Mouse (Mus musculus) adrenal gland, postnatal 10 days (tissue): ENCODE measurements around the gene Plk5. TPM values are rescaled to one million over a fixed set of nuclear protein-coding genes. Genes with fewer than 3 reads are reported as not detected.
A peak's percentile ranks its signal among the peaks of the same experiment; 100 is the strongest.

ENCODE experiments used
- DNase-seq: peaks from one replicate; pipeline ENCODE4 v3.0.0; 2021; ENCODE audit warnings: mixed read lengths
- total RNA-seq, 2 experiments: library from RNA; stranded (reverse); gene quantifications; 2 replicates each; pipeline ENCODE4 v1.2.3; 2021

Gene Plk5
- total RNA-seq, 2 experiments from 2014 or later, result 0.12 TPM; not detected in 1

GRCm38 (mm10) chr10:80389185-80389708 is 33.0 kb downstream of the Plk5 start:
- no peak for DNase-seq

- DNase-seq, result no peak
Measured at GRCm38 (mm10) chr10:80390697-80391096, 34.4 kb downstream of the Plk5 start.

- no peak for DNase-seq
Measured at GRCm38 (mm10) chr10:80392687-80393086, 36.4 kb downstream of the Plk5 start.

GRCm38 (mm10) chr10:80395025-80395627 is 38.9 kb downstream of the Plk5 start:
- no peak for DNase-seq

GRCm38 (mm10) chr10:80396822-80397523 is 40.7 kb downstream of the Plk5 start:
- no peak for DNase-seq

GRCm38 (mm10) chr10:80397524-80398173 is 41.4 kb downstream of the Plk5 start:
- DNase-seq, result no peak

GRCm38 (mm10) chr10:80398174-80398535 is 41.9 kb downstream of the Plk5 start:
- DNase-seq, result no peak

- peak; percentile 98 for DNase-seq
Measured at GRCm38 (mm10) chr10:80398719-80399190, 42.5 kb downstream of the Plk5 start.

- peak; percentile 99 for DNase-seq
Measured at GRCm38 (mm10) chr10:80399191-80399972, 43.1 kb downstream of the Plk5 start, which contains the start of gene Mbd3. Mbd3 (minus strand) TSS chr10:80399550.

GRCm38 (mm10) chr10:80399973-80400703 is 43.9 kb downstream of the Plk5 start:
- DNase-seq, result no peak

GRCm38 (mm10) chr10:80400704-80401161 is 44.5 kb downstream of the Plk5 start:
- DNase-seq, result no peak

- peak; percentile 82 for DNase-seq
Measured at GRCm38 (mm10) chr10:80403044-80403692, 46.9 kb downstream of the Plk5 start.

GRCm38 (mm10) chr10:80405481-80406173 is 49.4 kb downstream of the Plk5 start:
- no peak for DNase-seq

GRCm38 (mm10) chr10:80406684-80407501 is 50.6 kb downstream of the Plk5 start, which contains the start of gene Uqcr11:
Uqcr11 (minus strand) TSS chr10:80406830.
- DNase-seq, result peak; percentile 94

- DNase-seq, result no peak
Measured at GRCm38 (mm10) chr10:80407924-80408323, 51.7 kb downstream of the Plk5 start.

- peak; percentile 77 for DNase-seq
Measured at GRCm38 (mm10) chr10:80412656-80413541, 56.6 kb downstream of the Plk5 start.
